Mouse (Mus musculus) olfactory bulb, adult 2 months (tissue): ENCODE data around the gene Slc25a16. TPM values are rescaled to one million over a fixed set of nuclear protein-coding genes. Genes with fewer than 3 reads are reported as not detected.

Experiments
- H3K27ac ChIP-seq: fragments of 200-500 bp; 2 replicates; pipeline ENCODE4 v1.5.1; 2012; ENCODE audit warnings: low read depth, low read length; ENCODE audit not compliant: insufficient read depth
- H3K4me1 ChIP-seq: fragments of 200-500 bp; 2 replicates; pipeline ENCODE4 v1.6.1; 2012; ENCODE audit warnings: low read length; ENCODE audit not compliant: control insufficient read depth, insufficient read depth
- H3K4me3 ChIP-seq: fragments of 200-500 bp; 2 replicates; pipeline ENCODE4 v1.5.1; 2012; ENCODE audit warnings: mild to moderate bottlenecking, low read depth, low read length, moderate library complexity; ENCODE audit not compliant: insufficient read depth
- CTCF ChIP-seq: fragments of 200-500 bp; IDR thresholded peaks from 2 replicates; pipeline ENCODE4 v1.5.1; 2012; ENCODE audit warnings: low read depth, mild to moderate bottlenecking, low read length, moderate library complexity; ENCODE audit not compliant: insufficient read depth
- POLR2A ChIP-seq: fragments of 200-500 bp; IDR thresholded peaks from 2 replicates; pipeline ENCODE4 v1.6.1; 2012; ENCODE audit warnings: mild to moderate bottlenecking, low read depth, low read length, moderate library complexity; ENCODE audit not compliant: insufficient read depth
- WGBS: fragments of 180-500 bp; shearing (Covaris S2); methylation state at CpG from one replicate; pipeline ENCODE4 v1.1.7; 2018; 5-methylcytosine and 5-hydroxymethylcytosine counted together
- polyA plus RNA-seq: library from polyadenylated mRNA; stranded (reverse); fragments of >200 nt; gene quantifications from 2 replicates; pipeline ENCODE4 v1.2.4, GENCODE M21; 2012; ENCODE audit warnings: low replicate concordance; ENCODE audit not compliant: missing spikeins, insufficient read depth, insufficient read length

The Slc25a16 gene
- not detected in 2 replicates for polyA plus RNA-seq

- Histone ChIP-seq H3K4me3 (peak within 1 kb of the TSS; percentile 97), H3K4me1 (peaks cover 8% of the 10 kb centered on the region; the same call in 1 of the 2 replicates), H3K27ac (peak within 1 kb of the TSS; percentile 79)
- TF ChIP-seq CTCF (no peak), POLR2A (peak; percentile 92)
- under 1% methylated on average over 50 of the region's 50 CpGs for WGBS
Observed at GRCm38 (mm10) chr10:62919925-62920765, at the start of gene Slc25a16. Slc25a16 (plus strand) TSS chr10:62920633.

- TF ChIP-seq CTCF (no peak), POLR2A (no peak)
- Histone ChIP-seq H3K27ac (no peak overlapping the region), H3K4me1 (no peaks in the 10 kb centered on the region), H3K4me3 (no peak overlapping the region)
- 81% methylated on average over 4 of the region's 4 CpGs for WGBS
Observed at GRCm38 (mm10) chr10:62874828-62875227, 45.6 kb upstream of the Slc25a16 start.

- Histone ChIP-seq H3K4me3 (no peak overlapping the region), H3K27ac (no peak overlapping the region), H3K4me1 (no peaks in the 10 kb centered on the region)
- WGBS = 93% methylated on average over 4 of the region's 4 CpGs
- TF ChIP-seq POLR2A (no peak), CTCF (no peak)
Observed at GRCm38 (mm10) chr10:62875565-62875964, 44.9 kb upstream of the Slc25a16 start.

DNA sequence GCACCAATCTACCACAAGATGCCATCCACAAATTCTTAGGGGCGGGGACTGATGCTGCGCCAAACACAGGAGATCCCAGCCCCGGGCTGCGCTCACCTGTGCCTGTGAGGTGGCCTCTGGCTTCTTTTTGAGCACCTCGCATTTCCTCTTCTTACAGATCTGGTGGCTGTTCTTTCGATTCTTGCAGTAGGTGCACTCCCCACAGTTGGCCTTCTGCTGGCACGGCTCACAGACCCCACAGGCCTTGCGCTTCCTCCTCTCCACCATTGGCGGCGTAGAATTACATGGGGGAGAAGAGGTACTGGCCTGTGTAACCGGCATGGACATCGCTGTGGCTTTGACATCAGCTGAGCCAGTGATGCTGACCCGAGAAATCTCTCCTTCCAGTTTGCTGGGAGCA is 42.4 kb upstream of the Slc25a16 start:
- Histone ChIP-seq H3K4me1 (no peaks in the 10 kb centered on the region), H3K27ac (no peak overlapping the region), H3K4me3 (no peak overlapping the region)
- TF ChIP-seq POLR2A = no peak
- 92% methylated on average over 13 of the region's 13 CpGs for WGBS

DNA sequence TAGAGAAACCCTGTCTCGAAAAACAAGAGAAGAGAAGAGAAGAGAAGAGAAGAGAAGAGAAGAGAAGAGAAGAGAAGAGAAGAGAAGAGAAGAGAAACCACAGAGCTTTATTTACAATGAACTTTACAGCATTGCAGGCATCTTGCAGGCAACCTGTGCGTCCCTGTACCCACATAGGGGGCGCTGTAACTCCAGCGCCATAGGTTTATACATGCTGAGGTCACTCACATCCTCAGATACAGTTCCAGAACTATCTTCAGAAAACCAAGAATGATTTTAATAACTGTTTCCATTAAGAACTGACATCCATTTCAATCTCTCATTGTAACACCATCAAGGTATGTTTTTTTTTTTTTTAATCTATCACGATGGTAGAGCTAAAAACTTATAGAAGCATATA is 39.2 kb upstream of the Slc25a16 start:
- H3K4me1 ChIP-seq = peaks cover 6% of the 10 kb centered on the region; the same call in 1 of the 2 replicates
- WGBS = 52% methylated on average over 5 of the region's 5 CpGs

DNA sequence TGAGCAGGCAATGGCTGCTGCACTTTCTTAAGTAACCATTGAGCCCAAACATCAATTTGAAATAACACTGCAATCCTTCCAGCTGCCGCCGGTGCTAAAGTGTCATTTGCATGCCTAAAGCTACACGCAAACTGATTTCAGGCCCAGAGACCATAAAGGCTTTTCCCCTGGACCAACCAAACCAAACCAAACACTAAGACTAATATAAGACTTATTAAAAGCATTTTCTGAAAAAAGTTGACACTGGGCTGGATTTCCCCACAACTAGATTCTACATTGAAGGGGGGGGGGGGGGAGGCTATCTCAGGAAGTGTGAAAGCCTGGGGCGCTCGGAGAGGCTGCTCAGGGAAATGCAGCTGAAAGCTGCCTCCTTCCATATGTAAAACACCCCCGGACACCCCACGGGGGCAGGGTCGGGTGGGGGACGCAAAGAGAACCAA is 36.5 kb upstream of the Slc25a16 start:
- no peak for TF ChIP-seq POLR2A
- no peak for TF ChIP-seq CTCF
- Histone ChIP-seq H3K27ac (no peak overlapping the region), H3K4me1 (peaks cover 19% of the 10 kb centered on the region), H3K4me3 (no peak overlapping the region)
- WGBS = 30% methylated on average over 9 of the region's 9 CpGs

More for the DNA sequence above, 39.2 kb upstream of the Slc25a16 start:
- TF ChIP-seq POLR2A (no peak), CTCF (no peak)
- no peak overlapping the region for H3K4me3 ChIP-seq
- no peak overlapping the region for H3K27ac ChIP-seq

DNA sequence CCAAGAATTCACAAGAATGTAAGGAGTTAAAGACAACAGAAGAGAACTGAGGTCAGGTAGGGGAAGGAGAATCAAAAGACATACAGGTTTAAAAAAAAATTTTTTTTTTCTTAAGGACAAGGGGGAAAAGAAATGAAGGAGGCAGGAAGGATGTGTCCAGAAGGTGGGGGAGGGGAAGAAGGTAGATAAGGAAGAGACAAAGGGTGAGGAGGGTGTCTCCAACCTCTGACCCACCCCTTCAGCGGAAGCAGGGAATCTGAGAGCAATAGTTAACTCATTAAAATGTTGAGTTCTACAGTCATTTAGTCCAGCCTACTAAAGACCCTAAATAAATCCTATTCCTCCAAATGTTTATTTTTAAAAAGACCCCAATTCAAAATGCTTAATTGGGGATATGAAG is 35.9 kb upstream of the Slc25a16 start:
- H3K27ac ChIP-seq = no peak overlapping the region
- WGBS = 93% methylated on average over 1 of the region's 1 CpGs
- H3K4me3 ChIP-seq = no peak overlapping the region
- TF ChIP-seq CTCF (no peak), POLR2A (no peak)
- H3K4me1 ChIP-seq = peaks cover 19% of the 10 kb centered on the region

GRCm38 (mm10) chr10:62885460-62885859 is 35.0 kb upstream of the Slc25a16 start:
- TF ChIP-seq POLR2A (no peak), CTCF (no peak)
- 55% methylated on average over 10 of the region's 10 CpGs for WGBS
- no peak overlapping the region for H3K4me3 ChIP-seq

DNA sequence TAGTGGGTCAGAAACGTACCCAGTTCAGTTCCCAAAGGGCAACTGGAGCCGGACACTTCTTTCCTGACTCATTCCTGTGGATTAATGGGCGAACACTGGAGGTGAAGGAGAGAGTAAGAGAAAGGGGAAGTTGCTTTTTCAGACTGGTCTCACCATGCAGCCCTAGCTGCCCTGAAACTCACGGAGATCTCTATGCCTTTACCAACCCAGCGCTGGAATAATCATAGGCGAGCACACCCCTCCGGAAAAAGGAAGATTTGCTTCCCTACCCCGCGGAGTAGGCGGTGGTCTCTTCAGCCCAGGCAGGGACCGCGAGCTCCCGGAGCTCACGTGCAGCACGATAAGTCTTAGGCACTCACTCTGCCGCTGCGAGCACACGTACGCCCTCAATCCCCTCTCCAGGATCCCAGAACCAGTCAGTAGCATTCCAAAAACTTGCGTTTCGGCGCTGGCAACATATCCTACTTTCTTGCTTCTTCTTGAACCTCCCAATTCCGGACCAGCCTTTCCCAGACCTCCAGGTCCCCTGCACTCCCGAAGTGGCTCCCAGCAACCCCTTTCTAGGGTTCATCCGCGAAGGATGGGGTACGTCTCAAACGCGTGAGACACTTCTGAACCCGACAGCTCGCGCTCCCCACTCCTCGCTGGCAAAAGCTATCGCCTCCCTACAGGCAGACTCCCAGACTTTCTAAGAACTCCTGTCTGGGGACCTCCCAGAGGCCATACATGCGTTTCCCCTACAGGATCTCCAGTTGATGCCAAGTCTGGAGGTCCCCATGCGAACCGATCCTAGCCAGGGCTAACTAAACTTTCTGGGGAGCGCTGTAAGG is 34.2 kb upstream of the Slc25a16 start:
- no peak for TF ChIP-seq POLR2A
- no peak for TF ChIP-seq CTCF
- H3K4me3 ChIP-seq = peak overlapping the region; percentile 42
- WGBS = under 1% methylated on average over 38 of the region's 38 CpGs
- H3K27ac ChIP-seq = no peak overlapping the region
- H3K4me1 ChIP-seq = peaks cover 19% of the 10 kb centered on the region

More at GRCm38 (mm10) chr10:62885460-62885859, 35.0 kb upstream of the Slc25a16 start:
- Histone ChIP-seq H3K4me1 (peaks cover 19% of the 10 kb centered on the region), H3K27ac (no peak overlapping the region)
